Mouse (Mus musculus): ENCODE data around the gene Nle1. TPM values are rescaled to one million over a fixed set of nuclear protein-coding genes. Genes with fewer than 3 reads are reported as not detected.
"Not testable (repeated sequence)": the region's sequence is repeated elsewhere in the genome, so short reads cannot be mapped to it uniquely, and the experiment has no call there.

The Nle1 gene
- 5.6 and 10.7 TPM in 2 replicates for total RNA-seq (2017)

- ATAC-seq (ENCODE audit: extremely low read depth, insufficient number of reproducible peaks, low FRiP score, poor library complexity, severe bottlenecking): peak; percentile 92
Observed at GRCm38 (mm10) chr11:82907651-82908607, at the start of gene Nle1. Nle1 (minus strand) TSS chr11:82908411.

- ATAC-seq (ENCODE audit: extremely low read depth, insufficient number of reproducible peaks, low FRiP score, poor library complexity, severe bottlenecking): no peak
Observed at GRCm38 (mm10) chr11:82956925-82957324, 48.7 kb upstream of the Nle1 start.

GRCm38 (mm10) chr11:82954631-82955030 is 46.4 kb upstream of the Nle1 start:
- ATAC-seq (ENCODE audit: extremely low read depth, insufficient number of reproducible peaks, low FRiP score, poor library complexity, severe bottlenecking): no peak

GRCm38 (mm10) chr11:82952612-82953542 is 44.7 kb upstream of the Nle1 start:
- ATAC-seq (ENCODE audit: extremely low read depth, insufficient number of reproducible peaks, low FRiP score, poor library complexity, severe bottlenecking): peak; percentile 89

GRCm38 (mm10) chr11:82951865-82952611 is 43.8 kb upstream of the Nle1 start:
- ATAC-seq (ENCODE audit: extremely low read depth, insufficient number of reproducible peaks, low FRiP score, poor library complexity, severe bottlenecking): peak; percentile 24; the same call in 1 of the 2 replicates

GRCm38 (mm10) chr11:82950736-82951481 is 42.7 kb upstream of the Nle1 start, which contains the start of gene Slfn5:
Slfn5 (plus strand) TSS chr11:82951349.
- ATAC-seq (ENCODE audit: extremely low read depth, insufficient number of reproducible peaks, low FRiP score, poor library complexity, severe bottlenecking): no peak

- no peak for ATAC-seq (ENCODE audit: extremely low read depth, insufficient number of reproducible peaks, low FRiP score, poor library complexity, severe bottlenecking)
Observed at GRCm38 (mm10) chr11:82949036-82949435, 40.8 kb upstream of the Nle1 start.

GRCm38 (mm10) chr11:82947457-82947856 is 39.2 kb upstream of the Nle1 start:
- ATAC-seq (ENCODE audit: extremely low read depth, insufficient number of reproducible peaks, low FRiP score, poor library complexity, severe bottlenecking): peak; percentile 40

GRCm38 (mm10) chr11:82945636-82946035 is 37.4 kb upstream of the Nle1 start:
- no peak for ATAC-seq (ENCODE audit: extremely low read depth, insufficient number of reproducible peaks, low FRiP score, poor library complexity, severe bottlenecking)

- no peak for ATAC-seq (ENCODE audit: extremely low read depth, insufficient number of reproducible peaks, low FRiP score, poor library complexity, severe bottlenecking)
Observed at GRCm38 (mm10) chr11:82943336-82943735, 35.1 kb upstream of the Nle1 start.

- ATAC-seq (ENCODE audit: extremely low read depth, insufficient number of reproducible peaks, low FRiP score, poor library complexity, severe bottlenecking): no peak
Observed at GRCm38 (mm10) chr11:82933186-82933585, 25.0 kb upstream of the Nle1 start.

GRCm38 (mm10) chr11:82931671-82932450 is 23.6 kb upstream of the Nle1 start:
- not testable (repeated sequence) for ATAC-seq (ENCODE audit: extremely low read depth, insufficient number of reproducible peaks, low FRiP score, poor library complexity, severe bottlenecking)

GRCm38 (mm10) chr11:82931161-82931560 is 22.9 kb upstream of the Nle1 start:
- not testable (repeated sequence) for ATAC-seq (ENCODE audit: extremely low read depth, insufficient number of reproducible peaks, low FRiP score, poor library complexity, severe bottlenecking)

- ATAC-seq (ENCODE audit: extremely low read depth, insufficient number of reproducible peaks, low FRiP score, poor library complexity, severe bottlenecking): not testable (repeated sequence)
Observed at GRCm38 (mm10) chr11:82930391-82930955, 22.3 kb upstream of the Nle1 start.

GRCm38 (mm10) chr11:82929633-82929950 is 21.4 kb upstream of the Nle1 start:
- ATAC-seq (ENCODE audit: extremely low read depth, insufficient number of reproducible peaks, low FRiP score, poor library complexity, severe bottlenecking): no peak

- ATAC-seq (ENCODE audit: extremely low read depth, insufficient number of reproducible peaks, low FRiP score, poor library complexity, severe bottlenecking): no peak
Observed at GRCm38 (mm10) chr11:82928897-82929632, 20.9 kb upstream of the Nle1 start.
